Mouse (Mus musculus) large intestine, adult 2 months (tissue): ENCODE data around the gene Larp7. TPM values are rescaled to one million over a fixed set of nuclear protein-coding genes. Genes with fewer than 3 reads are reported as not detected.
A peak's percentile ranks its signal among the peaks of the same experiment; 100 is the strongest.

Experiments used
- DNase-seq: peaks from one replicate; pipeline ENCODE4 v3.0.0-alpha.2; 2012; ENCODE audit warnings: low read depth, low spot score
- WGBS: fragments of 180-500 bp; shearing (Covaris S2); methylation state at CpG from one replicate; pipeline ENCODE4 v1.1.7; 2018; 5-methylcytosine and 5-hydroxymethylcytosine counted together
- polyA plus RNA-seq: library from polyadenylated mRNA; depleted of rRNA; stranded (reverse); fragments of >200 nt; gene quantifications from 2 replicates; pipeline ENCODE4 v1.2.3, GENCODE M21; 2012; rRNA removed

Gene Larp7
- polyA plus RNA-seq, result 2.1 and 2.2 TPM in 2 replicates

DNA sequence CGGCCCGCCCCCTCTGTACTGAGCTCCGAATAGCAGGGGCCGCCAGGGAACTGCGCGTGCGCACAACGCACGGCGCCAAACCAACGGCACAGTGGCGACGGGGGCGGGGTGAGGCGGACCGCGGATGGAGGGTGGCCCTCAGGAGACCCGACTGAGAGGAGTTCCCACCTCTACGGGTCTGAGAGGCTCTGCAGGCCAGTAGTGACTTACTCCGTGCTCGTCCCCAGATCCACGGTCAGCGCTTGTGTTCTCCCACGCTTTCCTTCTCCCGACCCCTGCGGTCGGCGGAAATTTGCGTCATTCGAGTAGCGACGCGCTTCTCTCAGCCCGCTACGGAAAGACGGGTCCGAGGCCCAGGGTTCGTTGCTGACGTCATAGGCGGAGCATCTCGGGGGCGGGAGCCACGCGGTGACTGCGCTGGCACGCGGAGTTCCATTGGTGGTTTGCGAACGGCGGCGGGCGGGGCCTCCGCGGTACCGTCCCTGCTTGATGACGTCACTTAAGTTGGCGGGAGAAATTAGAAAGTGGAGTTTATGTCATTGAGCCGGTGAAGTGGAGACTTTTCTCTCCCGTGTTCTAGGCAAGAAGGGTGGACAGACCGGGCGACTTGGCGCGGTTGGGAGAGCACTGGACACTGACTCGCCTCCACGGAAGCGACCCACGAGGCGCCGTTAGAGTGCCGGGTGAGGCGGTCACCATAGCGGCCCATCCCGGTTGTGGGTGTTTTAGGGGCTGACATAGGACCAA is at the start of gene Larp7, which contains the start of gene Zgrf1:
Gene Larp7, minus strand, starts transcription at position 377 of the 747 bp plus-strand sequence.
Gene Zgrf1, plus strand, starts transcription at position 517 of the 747 bp plus-strand sequence.
- under 1% methylated on average over 73 of the region's 73 CpGs for whole genome bisulfite sequencing
- DNase-seq, result peak; percentile 88

DNA sequence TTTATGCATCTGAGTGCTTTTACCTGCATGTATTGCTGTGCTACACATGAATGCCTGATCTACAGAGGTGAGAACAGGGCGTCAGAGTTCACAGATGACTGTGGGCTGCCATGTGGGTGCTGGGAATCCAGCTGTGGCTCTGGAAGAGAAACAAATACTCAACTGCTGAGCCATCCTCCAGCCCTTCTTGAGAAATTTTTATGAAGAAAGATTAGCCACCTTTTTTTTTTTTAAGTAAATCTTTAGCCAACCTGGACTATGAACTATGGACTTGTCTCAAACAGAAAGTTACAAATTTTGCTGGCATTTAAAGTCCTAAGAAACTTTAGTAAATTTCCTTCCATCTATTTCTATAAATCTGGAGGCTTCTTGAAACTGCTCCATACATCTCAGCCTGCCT is 44.0 kb upstream of the Larp7 start:
- WGBS, result 51% methylated on average over 1 of the region's 1 CpGs
- no peak for DNase-seq

GRCm38 (mm10) chr3:127572557-127572956 is 19.4 kb upstream of the Larp7 start:
- 62% methylated on average over 4 of the region's 4 CpGs for WGBS
- DNase-seq, result no peak

DNA sequence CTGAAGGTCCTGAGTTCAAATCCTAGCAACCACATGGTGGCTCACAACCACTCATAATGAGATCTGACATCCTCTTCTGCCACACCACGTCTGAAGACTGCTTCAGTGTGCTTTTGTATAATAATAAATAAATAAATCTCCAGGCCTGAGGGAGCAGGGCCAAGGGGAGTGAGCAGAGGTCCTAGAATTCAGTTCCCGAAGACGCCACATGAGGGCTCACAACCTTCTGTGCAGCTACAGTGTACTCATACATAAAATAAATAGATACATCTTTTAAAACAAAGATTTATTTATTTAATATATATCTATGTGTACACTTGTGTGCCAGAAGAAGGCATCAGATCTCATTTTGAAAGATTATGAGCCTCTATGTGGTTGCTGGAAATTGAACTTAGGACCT is 12.0 kb upstream of the Larp7 start:
- no peak for DNase-seq
- 74% methylated on average over 3 of the region's 3 CpGs for WGBS

DNA sequence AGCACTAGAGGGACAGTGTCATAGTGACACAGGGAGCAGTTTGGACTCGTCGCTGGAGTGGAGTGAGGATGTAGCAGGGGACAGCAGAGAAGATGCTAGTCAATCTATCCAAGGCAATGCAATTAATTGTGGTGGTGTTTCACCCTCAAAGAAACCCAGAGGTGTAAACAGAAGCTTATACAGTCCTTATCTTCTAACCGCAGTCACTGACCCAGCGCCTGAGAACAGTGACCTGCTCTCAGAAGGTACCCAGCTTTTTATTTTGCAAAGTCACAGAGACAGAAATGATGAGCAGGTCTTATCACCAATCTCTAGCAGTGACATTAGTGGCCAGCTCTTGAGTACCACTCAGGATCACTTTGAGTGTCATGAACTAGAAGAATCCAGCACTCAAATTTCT is 9.8 kb upstream of the Larp7 start:
- 96% methylated on average over 4 of the region's 4 CpGs for WGBS
- DNase-seq, result no peak

DNA sequence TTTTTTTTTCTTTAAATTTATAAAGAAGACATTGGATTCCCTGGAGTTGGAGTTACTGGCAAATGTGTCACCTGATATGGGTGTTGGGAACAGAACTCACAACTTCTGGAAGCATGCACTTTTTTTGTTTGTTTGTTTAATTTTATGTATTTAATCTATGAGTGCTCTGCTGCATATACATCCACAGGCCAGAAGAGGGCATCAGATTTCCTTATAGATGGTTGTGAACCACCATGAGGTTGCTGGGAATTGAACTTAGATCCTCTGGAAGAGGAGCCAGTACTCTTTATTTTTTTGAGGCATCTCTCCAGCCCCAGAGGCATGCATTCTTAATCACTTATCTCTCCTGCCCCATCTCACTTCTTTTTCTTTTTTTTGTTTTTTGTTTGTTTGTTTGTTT is 5.1 kb upstream of the Larp7 start:
- DNase-seq, result no peak

- 19% methylated on average over 5 of the region's 5 CpGs for WGBS
- DNase-seq, result no peak
Observed at GRCm38 (mm10) chr3:127554723-127555122, 1.6 kb upstream of the Larp7 start.

DNA sequence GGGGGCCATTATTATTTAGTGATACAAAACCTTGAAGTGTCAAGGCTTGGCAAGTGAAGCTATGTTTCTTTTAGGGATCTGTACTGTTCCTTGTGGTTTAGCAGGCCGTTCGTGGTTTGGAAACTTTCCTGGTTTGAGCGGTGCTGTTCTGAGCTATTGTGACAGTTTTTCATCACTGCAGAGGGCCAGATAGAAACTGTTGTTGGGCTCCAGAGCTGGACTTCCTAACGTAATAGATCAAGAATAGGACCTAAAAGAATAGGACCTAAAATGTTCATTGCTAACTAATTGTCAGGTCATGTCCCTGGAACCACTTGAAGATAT is 533 bp upstream of the Larp7 start:
- WGBS, result under 1% methylated on average over 4 of the region's 4 CpGs
- no peak for DNase-seq

GRCm38 (mm10) chr3:127552434-127552972 is 646 bp downstream of the Larp7 start:
- DNase-seq, result peak; percentile 21
- WGBS, result under 1% methylated on average over 13 of the region's 13 CpGs

DNA sequence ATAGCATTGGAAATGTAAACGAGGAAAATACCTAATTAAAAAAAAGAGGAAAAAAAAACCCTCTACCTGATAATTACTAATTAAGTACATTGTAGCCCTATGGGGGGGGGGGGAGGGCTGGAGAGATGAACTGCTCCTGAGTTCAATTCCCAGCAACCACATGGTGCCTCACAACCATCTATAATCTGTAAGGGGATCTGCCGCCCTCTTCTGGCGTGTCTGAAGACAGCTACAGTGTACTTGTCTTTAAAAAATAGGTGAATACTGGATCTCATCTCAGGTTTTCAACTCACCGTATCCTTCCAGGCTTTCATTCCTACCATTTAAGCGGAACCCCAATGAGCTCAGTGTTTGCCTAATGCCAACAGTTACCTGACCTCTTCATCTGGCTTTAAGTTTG is 5.3 kb downstream of the Larp7 start:
- WGBS, result 58% methylated on average over 5 of the region's 5 CpGs
- DNase-seq, result no peak

- 60% methylated on average over 5 of the region's 5 CpGs for WGBS
- DNase-seq, result no peak
Observed at GRCm38 (mm10) chr3:127544610-127545121, 8.5 kb downstream of the Larp7 start.

GRCm38 (mm10) chr3:127543976-127544375 is 9.2 kb downstream of the Larp7 start:
- no peak for DNase-seq
- 93% methylated on average over 4 of the region's 4 CpGs for WGBS

DNA sequence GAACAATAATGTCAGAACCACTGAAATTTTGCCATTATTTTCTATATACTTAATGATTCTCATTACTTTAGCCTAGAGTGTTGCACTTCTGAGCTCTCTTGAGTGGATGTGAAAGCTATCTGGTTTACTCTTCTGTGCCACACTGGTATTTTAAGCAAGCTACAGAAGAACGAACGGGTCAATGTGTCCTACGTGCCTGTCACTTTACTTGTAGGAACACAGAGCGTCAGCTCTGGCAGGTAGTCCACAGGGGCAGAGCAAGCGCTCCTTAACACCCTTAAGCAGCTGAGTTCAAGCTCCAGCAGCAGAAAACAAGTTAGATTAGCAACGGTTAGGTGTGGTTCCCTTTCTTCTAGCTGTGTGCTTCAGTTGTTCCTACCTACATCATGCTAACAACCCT is 14.0 kb downstream of the Larp7 start:
- WGBS, result 76% methylated on average over 6 of the region's 6 CpGs
- no peak for DNase-seq

DNA sequence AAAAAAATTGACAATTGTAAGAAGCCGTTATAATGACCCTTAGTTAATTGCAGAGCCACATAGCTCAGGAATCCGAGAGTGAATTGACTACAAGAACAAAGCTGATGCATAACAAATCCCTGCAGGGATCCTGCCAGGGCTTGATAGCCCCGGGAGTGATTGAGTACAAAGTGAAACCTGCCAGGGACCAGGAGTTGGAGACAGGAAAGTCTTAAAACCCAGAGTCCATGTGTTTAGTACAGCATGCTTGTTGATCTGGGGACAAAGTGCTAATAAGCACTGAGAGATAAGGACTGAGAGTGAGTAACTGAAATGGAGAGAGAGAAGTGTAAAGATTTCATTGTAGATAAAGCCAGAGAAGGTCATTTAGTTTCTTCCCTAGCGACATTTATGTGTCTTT is 22.9 kb downstream of the Larp7 start:
- DNase-seq, result no peak
- 17% methylated on average over 4 of the region's 4 CpGs for WGBS

GRCm38 (mm10) chr3:127529824-127530223 is 23.3 kb downstream of the Larp7 start:
- WGBS, result 89% methylated on average over 4 of the region's 4 CpGs
- no peak for DNase-seq

DNA sequence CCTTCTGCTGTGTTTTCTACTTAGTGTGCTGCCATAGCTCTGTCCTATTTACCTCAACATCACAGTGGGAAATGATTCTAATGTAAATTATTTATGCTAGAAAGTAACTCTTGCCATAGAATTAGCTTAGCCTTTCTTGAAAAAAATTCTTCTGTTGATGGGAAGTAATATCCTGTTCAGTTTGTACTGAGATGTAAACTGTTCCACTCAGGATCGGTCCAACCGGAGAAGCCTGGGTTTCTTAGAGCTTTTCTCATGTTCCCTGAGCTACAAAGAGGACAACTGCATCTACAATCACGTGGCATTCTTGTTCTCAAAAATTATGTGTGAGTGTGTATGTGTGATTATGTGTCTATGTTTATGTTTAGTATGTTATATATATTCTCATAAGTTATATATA is 23.9 kb downstream of the Larp7 start:
- no peak for DNase-seq
- 70% methylated on average over 3 of the region's 3 CpGs for WGBS

GRCm38 (mm10) chr3:127527465-127528034 is 25.6 kb downstream of the Larp7 start:
- DNase-seq, result no peak
- WGBS, result 64% methylated on average over 5 of the region's 5 CpGs

DNA sequence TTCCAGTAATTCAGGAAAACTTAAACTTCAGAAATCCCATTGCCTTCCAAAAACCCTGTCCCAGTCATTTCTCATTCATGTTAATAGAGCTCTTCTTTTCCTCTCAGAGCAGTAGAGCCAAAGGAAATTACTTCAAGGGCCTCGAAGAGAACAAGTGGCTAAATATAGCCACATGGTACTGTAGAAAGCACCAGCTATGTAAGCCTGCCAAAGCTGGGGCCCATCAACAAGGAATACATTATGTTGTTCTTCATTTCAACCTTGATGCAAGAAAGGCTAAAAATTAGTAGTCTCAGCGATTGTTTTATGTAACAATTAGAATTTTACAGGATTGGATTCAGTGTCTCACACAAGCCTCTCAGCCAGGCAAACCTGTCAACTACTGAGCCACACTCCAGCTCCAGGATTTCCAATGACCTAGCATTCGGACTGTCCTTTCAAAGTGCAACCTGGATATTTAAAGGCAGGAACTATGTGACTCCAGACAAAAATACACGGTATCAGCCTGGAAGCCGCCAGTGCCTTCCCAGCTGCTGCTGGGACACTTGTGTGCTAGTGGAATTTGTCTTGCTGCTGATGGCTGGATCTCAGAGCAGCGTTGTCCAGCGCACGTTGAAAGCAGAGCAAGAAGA is 27.8 kb downstream of the Larp7 start:
- 61% methylated on average over 8 of the region's 8 CpGs for WGBS
- DNase-seq, result no peak

- 58% methylated on average over 10 of the region's 10 CpGs for WGBS
Observed at GRCm38 (mm10) chr3:127521156-127521555, 32.0 kb downstream of the Larp7 start.

DNA sequence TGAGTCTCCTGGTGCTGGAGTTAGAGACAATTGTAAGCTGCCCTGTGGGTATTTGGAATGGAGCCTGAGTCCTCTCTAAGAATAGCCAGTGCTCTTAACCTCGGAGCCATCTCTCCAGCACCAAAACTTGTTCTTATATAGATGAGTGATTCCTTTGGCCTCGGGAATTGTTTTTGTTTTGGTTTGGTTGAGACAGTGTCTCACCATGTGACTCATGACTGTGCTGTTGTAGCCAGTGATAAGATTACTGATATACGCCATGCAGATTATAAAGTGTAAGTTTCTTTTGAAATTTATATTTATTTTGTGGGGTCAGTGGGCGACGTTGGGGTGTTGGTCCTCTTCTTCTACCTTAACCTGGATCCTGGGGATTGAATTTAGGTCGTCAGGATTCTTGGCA is 32.8 kb downstream of the Larp7 start:
- DNase-seq, result no peak
- WGBS, result 68% methylated on average over 6 of the region's 6 CpGs

More at GRCm38 (mm10) chr3:127521156-127521555, 32.0 kb downstream of the Larp7 start:
- DNase-seq, result no peak

GRCm38 (mm10) chr3:127515251-127515650 is 37.9 kb downstream of the Larp7 start:
- DNase-seq, result no peak
- 95% methylated on average over 1 of the region's 1 CpGs for WGBS
